Mouse (Mus musculus): ENCODE data around the gene Car10. TPM values are rescaled to one million over a fixed set of nuclear protein-coding genes. Genes with fewer than 3 reads are reported as not detected.

The Car10 gene
- polyA plus RNA-seq (2012; rRNA removed), result 0.70 and 1.1 TPM in 2 replicates
- polyA plus RNA-seq (2014; fragmentation: Nextera tagmentation; extraction: Ambion mirVana), result 0.70 and 0.88 TPM in 2 replicates

- peaks cover 63% of the 10 kb centered on the region for H3K27me3 ChIP-seq (ENCODE audit: control insufficient read depth, insufficient read depth, low read length)
- peak within 1 kb of the TSS; percentile 38 for H3K4me3 ChIP-seq (replicated peaks; ENCODE audit: low read length)
- peaks cover 3% of the 10 kb centered on the region; the same call in 1 of the 2 replicates for H3K4me1 ChIP-seq (ENCODE audit: control insufficient read depth, insufficient read depth, low read length)
- H3K4me2 ChIP-seq (replicated peaks; ENCODE audit: low read depth, low read length, severe bottlenecking), result peak within 1 kb of the TSS; percentile 58
- TF ChIP-seq POLR2A (IDR thresholded peaks at IDR 0.05; ENCODE audit: borderline replicate concordance, extremely low read depth, insufficient read depth, insufficient read length), result no peak
- H3K36me3 ChIP-seq (ENCODE audit: control insufficient read depth, insufficient read depth, low read length), result no peaks in the 10 kb centered on the region
- WGBS, result under 1% methylated on average over 46 of the region's 48 CpGs
- no peak for ATAC-seq (ENCODE audit: low FRiP score, low read depth)
- H3K9me3 ChIP-seq (ENCODE audit: control insufficient read depth, low read length), result no peaks in the 10 kb centered on the region
- H3K27ac ChIP-seq (replicated peaks; ENCODE audit: low read depth, low read length), result no peak within 1 kb of the TSS
- no peak within 1 kb of the TSS for H3K9ac ChIP-seq (ENCODE audit: low read depth, low read length, severe bottlenecking)
- DNase-seq (ENCODE audit: low spot score), result no peak
These were observed at the start of gene Car10 for GRCm38 (mm10) chr11:93097941-93098828. Gene Car10, plus strand, starts transcription at chr11:93098028.

DNA sequence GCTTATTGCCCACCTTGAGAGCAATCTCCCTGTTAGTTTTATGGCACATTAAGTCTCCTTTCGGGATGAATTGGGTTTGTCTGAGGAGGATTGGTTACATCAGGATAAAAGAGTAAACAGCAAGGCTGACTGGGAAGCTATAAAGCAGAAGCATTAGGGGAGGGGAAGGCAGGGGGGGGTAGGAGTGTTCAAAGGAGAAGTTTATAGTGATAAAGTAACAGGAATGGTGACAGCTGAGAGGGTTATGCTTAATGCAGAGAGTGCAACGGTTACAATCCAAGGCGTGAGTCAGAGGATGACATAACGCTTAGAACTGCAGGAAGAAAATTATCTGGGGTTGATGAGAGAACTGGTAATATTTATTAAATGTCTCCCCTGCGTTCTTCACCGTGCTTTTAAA is 32.8 kb upstream of the Car10 start:
- no peak overlapping the region for H3K9ac ChIP-seq (ENCODE audit: low read depth, low read length, severe bottlenecking)
- no peak overlapping the region for H3K27ac ChIP-seq (replicated peaks; ENCODE audit: low read depth, low read length)
- DNase-seq (ENCODE audit: low spot score) (no peak), ATAC-seq (ENCODE audit: low FRiP score, low read depth) (no peak)
- 39% methylated on average over 6 of the region's 6 CpGs for whole genome bisulfite sequencing
- H3K4me3 ChIP-seq (replicated peaks; ENCODE audit: low read length), result no peak overlapping the region
- H3K27me3 ChIP-seq (ENCODE audit: control insufficient read depth, insufficient read depth, low read length), result no peaks in the 10 kb centered on the region
- no peaks in the 10 kb centered on the region for H3K36me3 ChIP-seq (ENCODE audit: control insufficient read depth, insufficient read depth, low read length)
- no peak for TF ChIP-seq POLR2A (IDR thresholded peaks at IDR 0.05; ENCODE audit: borderline replicate concordance, extremely low read depth, insufficient read depth, insufficient read length)
- no peaks in the 10 kb centered on the region for H3K9me3 ChIP-seq (ENCODE audit: control insufficient read depth, low read length)
- H3K4me1 ChIP-seq (ENCODE audit: control insufficient read depth, insufficient read depth, low read length), result no peaks in the 10 kb centered on the region
- H3K4me2 ChIP-seq (replicated peaks; ENCODE audit: low read depth, low read length, severe bottlenecking), result no peak overlapping the region

GRCm38 (mm10) chr11:93065656-93066181 is 32.1 kb upstream of the Car10 start:
- TF ChIP-seq POLR2A (IDR thresholded peaks at IDR 0.05; ENCODE audit: borderline replicate concordance, extremely low read depth, insufficient read depth, insufficient read length), result no peak
- no peaks in the 10 kb centered on the region for H3K9me3 ChIP-seq (ENCODE audit: control insufficient read depth, low read length)
- no peaks in the 10 kb centered on the region for H3K36me3 ChIP-seq (ENCODE audit: control insufficient read depth, insufficient read depth, low read length)
- no peaks in the 10 kb centered on the region for H3K4me1 ChIP-seq (ENCODE audit: control insufficient read depth, insufficient read depth, low read length)
- H3K27ac ChIP-seq (replicated peaks; ENCODE audit: low read depth, low read length), result no peak overlapping the region
- WGBS, result 53% methylated on average over 3 of the region's 3 CpGs
- H3K4me3 ChIP-seq (replicated peaks; ENCODE audit: low read length), result no peak overlapping the region
- H3K9ac ChIP-seq (ENCODE audit: low read depth, low read length, severe bottlenecking), result no peak overlapping the region
- no peaks in the 10 kb centered on the region for H3K27me3 ChIP-seq (ENCODE audit: control insufficient read depth, insufficient read depth, low read length)
- ATAC-seq (ENCODE audit: low FRiP score, low read depth) (no peak), DNase-seq (ENCODE audit: low spot score) (no peak)
- H3K4me2 ChIP-seq (replicated peaks; ENCODE audit: low read depth, low read length, severe bottlenecking), result no peak overlapping the region

DNA sequence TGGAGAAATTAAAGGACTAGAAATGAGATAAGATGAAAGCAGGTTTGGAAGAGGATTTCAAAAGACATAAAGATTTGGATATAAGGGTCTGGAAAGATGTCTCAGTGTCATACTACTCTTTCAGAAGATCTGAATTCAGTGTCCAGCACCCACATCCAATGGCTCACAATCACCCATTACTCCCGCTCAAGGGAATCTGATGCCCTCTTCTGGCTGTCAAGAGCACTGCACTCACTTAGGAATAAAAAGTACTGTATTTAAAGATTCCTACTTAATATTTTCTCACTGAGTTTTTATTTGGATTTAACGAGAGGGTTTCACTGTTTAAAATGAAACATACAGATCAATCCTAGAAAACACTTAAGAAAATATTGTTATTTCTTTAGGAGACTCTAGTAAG is 2.2 kb upstream of the Car10 start:
- Histone ChIP-seq H3K27ac (replicated peaks; ENCODE audit: low read depth, low read length) (no peak overlapping the region), H3K4me2 (replicated peaks; ENCODE audit: low read depth, low read length, severe bottlenecking) (no peak overlapping the region), H3K9ac (ENCODE audit: low read depth, low read length, severe bottlenecking) (no peak overlapping the region), H3K9me3 (ENCODE audit: control insufficient read depth, low read length) (no peaks in the 10 kb centered on the region), H3K4me3 (replicated peaks; ENCODE audit: low read length) (no peak overlapping the region), H3K4me1 (ENCODE audit: control insufficient read depth, insufficient read depth, low read length) (peaks cover 3% of the 10 kb centered on the region; the same call in 1 of the 2 replicates), H3K27me3 (ENCODE audit: control insufficient read depth, insufficient read depth, low read length) (peaks cover 44% of the 10 kb centered on the region), H3K36me3 (ENCODE audit: control insufficient read depth, insufficient read depth, low read length) (no peaks in the 10 kb centered on the region)
- WGBS, result 27% methylated on average over 2 of the region's 2 CpGs
- TF ChIP-seq POLR2A (IDR thresholded peaks at IDR 0.05; ENCODE audit: borderline replicate concordance, extremely low read depth, insufficient read depth, insufficient read length), result no peak
- no peak for DNase-seq (ENCODE audit: low spot score)
- no peak for ATAC-seq (ENCODE audit: low FRiP score, low read depth)

DNA sequence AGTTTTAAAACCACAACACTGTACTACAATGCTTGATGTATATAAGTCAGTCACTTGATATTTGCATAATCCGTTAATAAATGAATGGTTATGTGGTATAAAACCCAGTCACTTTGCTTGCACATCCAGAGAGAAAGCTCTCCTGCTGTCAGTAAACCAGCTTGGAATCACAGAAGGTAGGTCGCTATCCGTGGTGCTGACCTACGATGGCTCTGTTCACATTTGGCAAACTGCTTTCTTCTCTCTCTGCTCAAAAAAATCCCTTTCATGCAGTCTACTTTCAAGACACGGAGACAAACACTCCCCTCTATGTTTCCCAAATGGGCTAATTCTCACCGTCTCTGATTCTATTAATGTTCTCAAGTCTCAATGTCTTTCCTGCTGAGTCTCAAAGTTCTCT is 827 bp upstream of the Car10 start:
- Histone ChIP-seq H3K27me3 (ENCODE audit: control insufficient read depth, insufficient read depth, low read length) (peaks cover 56% of the 10 kb centered on the region), H3K4me2 (replicated peaks; ENCODE audit: low read depth, low read length, severe bottlenecking) (no peak overlapping the region), H3K36me3 (ENCODE audit: control insufficient read depth, insufficient read depth, low read length) (no peaks in the 10 kb centered on the region), H3K9ac (ENCODE audit: low read depth, low read length, severe bottlenecking) (no peak overlapping the region), H3K4me3 (replicated peaks; ENCODE audit: low read length) (no peak overlapping the region), H3K27ac (replicated peaks; ENCODE audit: low read depth, low read length) (no peak overlapping the region), H3K4me1 (ENCODE audit: control insufficient read depth, insufficient read depth, low read length) (peaks cover 3% of the 10 kb centered on the region; the same call in 1 of the 2 replicates), H3K9me3 (ENCODE audit: control insufficient read depth, low read length) (no peaks in the 10 kb centered on the region)
- WGBS, result 1% methylated on average over 6 of the region's 6 CpGs
- no peak for ATAC-seq (ENCODE audit: low FRiP score, low read depth)
- no peak for TF ChIP-seq POLR2A (IDR thresholded peaks at IDR 0.05; ENCODE audit: borderline replicate concordance, extremely low read depth, insufficient read depth, insufficient read length)
- DNase-seq (ENCODE audit: low spot score), result peak; percentile 87
